Mouse (Mus musculus): ENCODE measurements around the gene Upf3b.
A peak's percentile ranks its signal among the peaks of the same experiment; 100 is the strongest.

Upf3b gene

DNA sequence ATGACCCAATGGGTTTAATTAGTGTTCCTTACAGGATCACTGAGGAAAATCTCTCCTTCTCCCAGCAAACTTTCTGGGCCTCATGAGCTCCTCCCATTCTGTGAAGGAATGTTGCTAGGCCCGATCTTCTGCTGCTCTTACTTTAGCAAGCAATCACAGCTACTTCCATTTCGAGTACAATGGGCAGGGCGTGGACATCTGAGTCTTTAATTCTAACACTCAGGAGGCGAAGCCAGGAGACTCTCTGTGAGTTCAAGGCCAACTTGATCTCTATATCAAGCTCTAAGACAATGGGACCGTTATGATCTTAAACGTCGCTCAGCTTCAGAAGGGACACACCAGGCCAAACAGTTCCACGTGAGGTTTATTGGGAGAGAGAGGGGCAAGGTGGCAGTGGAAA, 33.5 kb downstream of the Upf3b start:
- no peak for DNase-seq (ENCODE audit: low spot score)

DNA sequence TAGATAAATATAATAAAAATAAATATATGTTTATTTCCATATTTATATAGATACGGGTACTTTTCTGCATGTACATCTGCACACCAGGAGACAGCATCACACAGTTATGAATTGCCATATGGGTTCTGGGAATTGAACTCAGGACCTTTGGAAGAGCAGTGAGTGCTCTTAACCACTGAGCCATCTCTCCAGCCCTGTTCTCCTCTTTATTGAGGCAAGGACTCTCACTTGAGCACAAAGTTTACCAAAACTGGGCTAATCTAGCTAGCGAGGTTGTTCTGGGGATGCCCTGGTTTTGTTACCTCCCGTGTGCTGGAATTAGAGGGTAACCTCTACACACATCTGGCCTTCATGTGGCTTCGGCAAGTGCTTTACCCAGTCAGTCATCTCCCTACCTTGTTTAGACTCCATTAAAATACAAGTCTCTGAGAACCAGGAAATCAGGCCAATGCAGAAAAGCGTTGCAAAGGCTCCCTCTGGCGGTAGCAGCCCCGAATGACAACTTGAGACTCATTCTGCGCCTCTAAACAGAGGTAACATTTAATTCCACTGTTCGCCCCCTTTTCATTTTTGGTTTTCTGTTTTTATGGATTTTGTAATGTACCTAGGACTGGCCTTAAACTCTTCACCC, 35.7 kb downstream of the Upf3b start:
- peak; percentile 77 for DNase-seq (ENCODE audit: low spot score)

DNA sequence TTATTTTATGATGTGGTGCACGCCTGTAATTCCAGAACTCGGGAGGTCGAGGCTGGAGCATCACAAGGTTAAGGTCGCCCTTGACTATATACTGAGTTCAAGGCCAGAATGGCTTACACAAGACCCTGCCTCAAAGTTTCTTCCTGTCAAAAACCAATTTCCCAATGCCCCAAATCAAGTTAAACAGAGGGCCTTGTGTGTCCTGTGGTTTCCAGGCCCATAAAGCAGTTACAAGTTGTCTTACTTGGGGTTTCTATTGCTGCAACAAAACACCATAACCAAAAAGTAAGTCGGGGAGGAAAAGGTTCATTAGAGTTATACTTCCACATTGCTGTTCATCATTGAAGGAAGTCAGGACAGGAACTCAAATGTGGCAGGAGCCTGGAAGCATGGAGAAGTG, 41.4 kb downstream of the Upf3b start:
- DNase-seq (ENCODE audit: low spot score), result no peak

DNA sequence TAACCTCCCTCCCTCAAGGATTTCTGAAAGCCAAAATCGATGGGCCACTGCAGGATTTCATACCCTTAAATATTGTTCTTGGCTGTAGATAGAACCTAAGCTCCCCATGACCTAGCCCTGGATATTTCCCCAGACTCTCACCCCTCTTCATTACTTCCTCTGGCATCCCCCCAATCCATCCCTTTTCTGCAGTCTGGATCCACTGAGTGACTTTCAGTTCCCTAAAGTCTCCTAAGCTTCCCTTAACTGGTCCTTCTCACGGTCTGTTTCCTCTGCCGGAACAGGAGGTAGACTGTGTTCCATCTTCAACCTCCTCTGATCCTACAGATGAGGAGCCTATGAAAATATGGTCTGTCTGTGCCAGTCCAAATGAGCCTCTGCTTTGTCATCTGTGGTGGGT, 42.8 kb downstream of the Upf3b start:
- DNase-seq (ENCODE audit: low spot score), result no peak

DNA sequence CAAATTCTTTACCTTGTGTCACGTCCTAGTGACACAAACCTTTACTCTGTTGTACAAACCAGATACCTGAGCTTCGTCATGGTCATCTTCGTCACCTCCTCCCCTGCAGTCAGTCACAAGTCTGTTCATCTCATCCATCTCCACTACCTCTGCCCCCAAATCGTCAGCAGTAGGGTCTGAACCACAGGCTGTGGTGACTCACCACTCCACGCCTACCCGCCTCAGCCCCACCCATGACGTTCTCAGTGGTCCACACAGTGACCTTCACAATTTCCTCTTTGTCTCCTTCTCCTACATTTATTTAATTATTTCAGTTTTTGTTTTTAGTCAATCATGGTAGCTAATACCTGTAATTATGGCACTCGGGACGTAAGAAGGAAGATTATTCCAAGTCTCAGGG, 46.2 kb downstream of the Upf3b start:
- no peak for DNase-seq (ENCODE audit: low spot score)

DNA sequence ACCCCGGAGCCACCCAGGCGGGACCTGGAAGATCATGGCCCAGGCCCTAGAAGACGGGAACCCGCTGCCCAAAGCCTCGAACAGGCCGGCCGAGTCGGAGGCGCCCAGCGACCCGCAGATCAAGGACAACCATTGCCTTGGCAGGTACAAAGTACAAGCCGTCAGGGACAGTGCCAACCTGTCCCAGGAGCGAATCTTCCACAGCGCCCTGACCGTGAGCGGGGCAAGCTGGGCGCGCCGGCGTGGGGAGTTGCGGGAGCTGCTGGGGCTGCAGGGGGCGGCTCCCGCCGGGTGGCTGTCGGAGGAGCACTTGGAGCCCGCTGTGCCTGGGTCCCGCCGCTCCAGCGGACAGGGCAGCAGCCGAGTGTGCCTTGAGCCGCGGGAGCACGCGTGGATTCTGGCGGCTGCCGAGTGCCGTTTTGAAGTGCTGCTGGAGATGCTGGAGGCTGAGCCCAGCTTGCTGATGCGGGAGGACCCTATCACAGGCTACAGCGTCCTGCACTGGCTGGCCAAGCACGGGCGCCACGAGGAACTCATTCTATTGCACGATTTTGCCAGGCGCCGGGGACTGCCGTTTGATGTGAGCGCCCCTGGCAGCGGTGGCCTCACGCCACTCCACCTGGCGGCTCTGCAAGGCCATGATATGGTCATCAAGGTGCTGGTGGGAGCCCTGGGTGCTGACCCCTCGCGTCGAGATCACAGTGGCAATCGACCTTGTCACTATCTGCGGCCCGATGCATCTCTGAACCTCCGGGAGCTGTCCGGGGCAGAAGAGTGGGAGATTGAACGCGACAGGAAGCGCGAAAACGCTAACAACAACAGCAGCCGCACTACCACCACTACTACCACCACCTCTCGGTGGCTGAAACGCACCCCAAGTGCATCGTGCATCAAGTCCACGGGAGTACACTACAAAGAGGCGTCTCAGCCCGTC, 61.0 kb downstream of the Upf3b start:
- DNase-seq (ENCODE audit: low spot score), result no peak

DNA sequence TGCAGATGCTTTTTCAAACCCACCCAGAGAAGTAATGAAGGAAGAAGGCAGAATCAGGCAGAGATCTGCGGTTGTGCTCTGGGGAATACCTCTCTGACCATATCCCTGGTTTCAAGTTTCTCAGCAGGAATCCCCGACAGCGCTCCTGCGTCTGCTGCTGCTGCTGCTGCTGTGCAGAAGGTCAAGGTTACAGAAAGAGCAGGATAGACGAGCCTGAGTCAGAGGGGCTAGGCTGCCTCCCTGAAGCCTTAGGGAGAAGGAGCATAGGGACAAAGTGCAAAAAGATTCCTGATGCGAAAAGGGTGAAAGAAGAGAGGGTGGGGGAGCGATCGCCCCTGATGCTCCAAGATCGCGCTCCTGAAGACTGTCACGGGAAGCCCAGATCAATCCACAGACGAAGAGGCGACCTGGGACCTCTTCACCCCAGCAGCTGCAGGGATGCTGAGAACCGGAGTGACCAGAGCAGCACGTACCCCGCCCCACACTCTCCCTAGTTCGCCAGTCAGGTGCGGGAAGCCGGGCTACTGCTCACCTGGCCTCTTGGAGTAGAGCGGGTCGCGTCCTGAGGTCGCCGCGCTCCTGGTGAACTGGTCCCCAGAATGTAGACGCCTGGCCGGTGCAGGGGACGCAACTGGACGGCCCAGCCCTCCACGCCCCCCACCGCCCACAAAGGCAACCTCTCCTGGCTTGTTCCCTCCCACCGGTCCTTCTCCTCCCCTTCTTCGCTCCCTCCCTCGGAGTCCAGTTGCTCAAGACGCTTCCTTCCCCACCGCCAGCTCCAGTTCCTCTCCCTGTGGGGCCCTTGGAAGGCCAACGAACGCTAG, 61.8 kb downstream of the Upf3b start, which contains the start of gene Sowahd:
Sowahd (plus strand) TSS at position 780 of the 824 bp plus-strand sequence.
- no peak for DNase-seq (ENCODE audit: low spot score)

DNA sequence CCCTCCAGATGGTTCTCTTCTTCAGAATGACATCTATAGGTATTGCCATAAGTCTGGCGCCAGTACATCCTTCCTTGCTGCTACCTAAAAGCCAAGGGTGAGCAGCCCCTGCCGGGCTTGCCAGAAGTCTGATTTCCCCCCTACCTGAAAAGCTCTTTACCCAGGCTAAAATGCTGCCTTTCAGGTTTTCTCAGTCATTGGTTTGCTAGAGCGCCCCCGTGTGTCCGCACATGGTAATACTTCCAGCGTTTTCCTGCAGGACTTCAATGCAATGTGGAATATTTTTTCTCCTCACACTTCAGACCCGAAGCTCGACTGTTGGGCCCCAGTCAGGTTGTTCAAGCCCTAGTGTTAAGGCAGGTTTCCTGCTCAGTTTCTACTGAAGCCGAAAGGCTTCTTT, 67.4 kb downstream of the Upf3b start:
- DNase-seq (ENCODE audit: low spot score), result peak; percentile 65
